Mouse (Mus musculus) bone marrow, adult 2 months (tissue): Measurements from ENCODE around the gene Map4.

Source experiments
- CTCF ChIP-seq: fragments of 200-500 bp; IDR thresholded peaks from 2 replicates; pipeline ENCODE4 v1.5.1; 2011; ENCODE audit warnings: low read length, control low read depth; ENCODE audit not compliant: control insufficient read depth, insufficient read depth
- POLR2A ChIP-seq: fragments of 200-500 bp; IDR thresholded peaks from 2 replicates; pipeline ENCODE4 v1.6.1; 2011; ENCODE audit warnings: low read depth, mild to moderate bottlenecking, control low read depth, low read length, borderline replicate concordance; ENCODE audit not compliant: control insufficient read depth

- TF ChIP-seq CTCF (no peak), POLR2A (no peak)
These were observed 106.6 kb downstream of the Map4 start for GRCm38 (mm10) chr9:110037895-110038294.
